Mouse (Mus musculus) kidney, adult 2 months (tissue): ENCODE results near the gene Lrrc9.

Experiments
- CTCF ChIP-seq: fragments of 200-500 bp; conservative IDR thresholded peaks from 2 replicates; pipeline ENCODE4 v1.5.1; 2011; ENCODE audit warnings: low read depth, mild to moderate bottlenecking, control low read depth, low read length, moderate library complexity, mixed read lengths; ENCODE audit not compliant: insufficient read depth, insufficient read length
- POLR2A ChIP-seq: fragments of 200-500 bp; IDR thresholded peaks from one replicate; pipeline ENCODE4 v1.6.1; 2011; ENCODE audit warnings: low read depth, low read length, control low read depth

DNA sequence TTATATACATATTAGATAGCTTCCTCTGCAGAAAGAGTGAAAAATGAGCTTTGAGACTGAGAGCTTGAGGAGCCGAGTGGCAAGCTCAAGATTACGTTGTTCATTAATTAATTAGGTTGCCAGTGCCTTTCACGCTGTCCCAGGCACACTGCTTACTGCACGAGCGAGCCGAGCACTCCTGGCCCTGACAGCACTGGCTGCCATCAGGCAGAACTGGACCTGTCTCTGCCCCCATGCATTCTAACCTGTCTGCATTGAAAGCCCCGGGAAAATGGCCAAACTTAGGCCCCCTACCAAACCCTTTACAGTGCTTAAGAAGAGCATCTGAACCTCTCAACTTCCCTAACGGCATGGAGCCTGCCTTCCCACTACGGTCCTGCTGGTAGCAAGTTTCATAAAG, 77.7 kb downstream of the Lrrc9 start:
- no peak for TF ChIP-seq CTCF
- no peak for TF ChIP-seq POLR2A
